Mouse (Mus musculus) testis, postnatal 14 days (tissue): Measurements from ENCODE around the gene Gm5089.

Experiments
- DNase-seq: peaks from one replicate; pipeline ENCODE4 v3.0.0; 2021; ENCODE audit warnings: low spot score

Gene Gm5089

DNA sequence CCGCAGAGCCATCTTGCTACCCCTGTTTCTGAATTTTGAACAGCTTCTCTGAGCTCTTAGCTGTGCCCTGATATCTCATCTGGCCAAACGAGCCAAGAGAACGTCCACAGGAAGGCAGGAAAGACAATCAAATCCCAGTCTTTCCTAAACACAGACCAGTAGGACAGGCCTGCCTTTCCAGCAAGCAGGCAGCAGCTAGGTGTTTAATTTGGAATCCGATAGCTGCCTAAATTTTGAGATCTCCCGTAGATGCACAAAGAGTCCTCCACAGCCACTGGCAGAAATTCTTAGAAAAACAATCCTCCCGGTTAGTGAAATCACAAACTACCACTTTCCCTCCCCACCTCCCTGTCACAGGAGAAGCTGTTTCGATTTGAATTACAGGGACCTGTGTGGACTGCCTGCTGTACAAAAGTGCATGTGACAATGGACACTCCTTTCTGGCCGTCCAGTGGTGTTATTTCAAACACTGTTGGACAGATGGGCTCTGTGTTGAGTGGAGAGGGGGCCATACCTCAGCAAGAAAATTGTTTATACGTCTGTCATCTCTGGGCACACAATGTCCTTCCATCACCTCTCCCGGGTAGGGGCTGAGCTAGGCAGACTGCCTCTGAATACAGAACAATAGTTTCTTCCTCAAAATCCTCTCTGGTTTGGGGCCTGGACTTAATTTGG, 24.2 kb downstream of the Gm5089 start:
- no peak for DNase-seq

DNA sequence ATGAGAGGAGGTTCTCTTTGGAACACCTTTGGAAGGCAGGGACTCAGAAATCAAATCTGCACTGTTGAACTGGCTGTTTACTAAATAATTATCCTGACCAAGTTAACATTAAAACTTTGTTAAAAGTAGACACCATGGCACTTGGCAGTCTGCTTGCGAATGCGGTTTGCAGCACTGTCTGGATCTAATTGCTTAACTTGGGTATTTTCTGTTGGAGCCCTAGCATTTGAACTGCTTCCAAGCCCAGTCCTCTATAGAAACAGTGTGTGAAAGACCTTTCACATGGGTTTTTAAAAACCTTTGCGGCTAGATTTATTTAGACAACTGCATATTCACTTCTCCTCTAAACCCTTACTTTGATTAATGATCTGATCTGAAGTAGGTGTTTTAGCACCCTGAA, 26.5 kb downstream of the Gm5089 start:
- DNase-seq: no peak

DNA sequence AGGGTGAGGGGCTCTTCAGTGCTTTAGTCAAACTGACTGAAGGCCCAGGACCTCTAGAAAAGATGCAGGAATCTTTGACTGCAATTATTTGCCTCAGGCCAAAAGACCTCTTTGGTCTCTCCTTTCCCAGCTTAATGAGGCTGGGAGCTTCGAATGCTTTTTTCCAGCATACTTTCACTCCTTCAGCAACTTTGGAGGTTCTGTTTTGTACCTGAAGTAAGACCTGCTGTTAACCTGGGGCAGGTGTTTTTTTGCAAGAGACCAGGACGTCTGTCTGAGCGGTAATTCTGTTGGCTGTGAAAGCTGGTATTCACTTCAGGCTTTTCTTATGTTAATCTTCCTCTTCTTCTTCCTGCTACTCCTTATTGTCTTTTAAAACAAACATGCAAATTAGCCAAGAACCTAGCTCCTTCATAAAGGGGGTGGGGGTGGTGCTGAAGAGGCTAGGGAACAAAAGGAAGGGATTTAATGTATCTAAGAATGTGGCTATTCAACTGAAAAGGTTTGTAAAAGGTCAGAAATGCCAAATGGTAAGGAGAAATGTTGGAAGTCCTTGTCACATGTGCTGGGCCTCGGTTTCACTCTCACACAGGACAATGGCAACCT, 34.6 kb downstream of the Gm5089 start:
- DNase-seq: no peak

DNA sequence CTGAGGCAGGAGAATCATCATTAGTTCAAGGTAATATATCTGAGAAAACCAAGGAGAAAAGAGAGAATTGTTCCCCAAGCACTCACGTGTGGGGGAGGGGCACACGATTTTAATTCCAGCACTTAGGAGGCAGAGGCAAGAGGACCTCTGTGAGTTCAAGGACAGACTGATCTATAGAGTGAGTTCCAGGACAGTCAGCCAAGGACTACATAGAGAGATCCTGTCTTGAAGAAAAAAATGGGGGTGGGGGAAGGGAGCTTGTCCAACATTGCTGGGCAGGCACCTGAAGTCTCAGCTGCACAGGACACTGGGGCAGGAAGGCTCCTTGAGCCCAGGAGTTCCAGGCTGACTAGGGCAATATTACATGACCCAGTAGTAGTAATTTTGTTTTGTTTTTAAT, 36.1 kb downstream of the Gm5089 start:
- no peak for DNase-seq

DNA sequence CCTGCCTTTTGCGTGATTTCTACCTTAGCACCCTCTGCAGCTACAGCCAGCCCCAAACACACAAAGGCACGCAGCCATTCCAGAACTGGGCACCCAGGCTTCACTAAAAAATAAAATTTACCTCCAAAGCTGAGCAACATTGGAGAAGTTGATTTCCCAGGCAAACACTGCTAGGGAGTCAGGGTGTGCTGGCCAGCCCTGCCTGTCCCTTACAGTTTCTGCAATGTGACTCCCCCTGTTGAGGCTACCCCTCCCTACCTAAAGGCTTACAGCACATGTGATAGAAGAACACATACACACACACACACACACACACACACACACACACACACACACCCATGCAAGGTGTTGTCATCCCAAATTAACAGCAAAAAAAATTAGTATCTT, 37.4 kb downstream of the Gm5089 start:
- DNase-seq: no peak

DNA sequence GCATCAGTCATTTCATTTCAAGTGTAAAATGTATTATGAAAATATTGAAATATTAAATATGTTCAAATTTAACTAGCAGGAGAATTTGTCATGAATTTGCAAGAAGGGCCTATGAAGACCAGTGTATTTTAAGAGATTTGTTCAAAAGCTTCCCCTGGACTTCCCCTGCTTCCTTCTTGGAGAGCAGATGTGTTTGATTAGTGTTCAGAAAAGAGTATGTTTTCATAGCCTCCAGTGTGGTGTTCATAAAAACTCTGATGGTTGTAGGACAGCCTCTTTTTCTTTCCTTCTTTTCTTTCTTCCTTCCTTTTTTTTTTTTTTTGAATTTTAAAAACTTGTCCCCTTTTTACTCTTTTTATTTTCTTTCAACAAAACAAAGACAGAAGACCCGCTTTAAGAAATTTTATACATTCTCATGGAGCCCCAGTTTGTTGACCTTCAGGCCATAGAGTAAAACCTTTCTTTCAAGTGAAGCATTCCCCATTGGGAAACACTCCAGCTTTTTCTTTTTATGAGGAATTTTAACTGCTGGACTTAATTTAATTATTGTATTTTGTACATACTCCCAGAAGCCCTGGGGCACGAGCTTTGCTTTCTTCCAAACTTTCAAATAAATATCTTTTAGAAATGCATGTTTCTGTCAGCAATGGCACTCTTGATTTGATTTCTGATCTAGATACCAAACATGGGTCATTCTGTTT, 37.9 kb downstream of the Gm5089 start:
- no peak for DNase-seq

DNA sequence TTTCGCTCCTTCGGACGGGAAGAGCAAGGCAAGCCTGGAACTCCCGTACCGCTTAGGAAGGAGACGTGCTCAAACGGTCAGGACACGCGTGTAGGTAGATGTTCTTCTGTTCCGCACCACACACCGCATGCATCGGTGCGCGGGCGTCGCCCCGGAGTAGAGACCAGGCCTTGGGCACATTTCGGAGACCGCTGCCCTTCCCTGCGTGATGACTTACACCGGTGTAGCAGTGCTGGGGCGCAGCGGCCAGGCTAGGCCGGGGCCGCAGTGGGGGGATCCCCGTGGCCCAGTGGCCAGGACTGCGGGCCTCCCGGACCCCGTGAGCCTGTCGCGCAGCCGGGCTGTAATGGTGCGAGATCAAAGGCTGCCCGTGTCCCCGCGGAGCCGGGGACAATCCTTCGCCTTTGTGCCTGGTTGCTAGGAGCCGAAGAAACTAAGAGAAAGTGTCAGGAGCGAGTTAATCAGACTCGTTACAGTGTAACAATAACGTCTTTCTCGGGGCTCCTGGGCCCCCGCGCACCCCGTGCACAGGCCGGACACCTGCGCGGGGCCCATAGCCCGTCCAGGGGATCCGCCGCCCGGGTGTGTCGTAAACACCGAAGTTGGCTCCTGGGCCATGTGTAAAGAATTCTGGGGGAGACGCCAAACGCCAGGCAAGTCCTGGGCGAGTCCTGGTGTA, 44.2 kb downstream of the Gm5089 start:
- peak; percentile 59 for DNase-seq

DNA sequence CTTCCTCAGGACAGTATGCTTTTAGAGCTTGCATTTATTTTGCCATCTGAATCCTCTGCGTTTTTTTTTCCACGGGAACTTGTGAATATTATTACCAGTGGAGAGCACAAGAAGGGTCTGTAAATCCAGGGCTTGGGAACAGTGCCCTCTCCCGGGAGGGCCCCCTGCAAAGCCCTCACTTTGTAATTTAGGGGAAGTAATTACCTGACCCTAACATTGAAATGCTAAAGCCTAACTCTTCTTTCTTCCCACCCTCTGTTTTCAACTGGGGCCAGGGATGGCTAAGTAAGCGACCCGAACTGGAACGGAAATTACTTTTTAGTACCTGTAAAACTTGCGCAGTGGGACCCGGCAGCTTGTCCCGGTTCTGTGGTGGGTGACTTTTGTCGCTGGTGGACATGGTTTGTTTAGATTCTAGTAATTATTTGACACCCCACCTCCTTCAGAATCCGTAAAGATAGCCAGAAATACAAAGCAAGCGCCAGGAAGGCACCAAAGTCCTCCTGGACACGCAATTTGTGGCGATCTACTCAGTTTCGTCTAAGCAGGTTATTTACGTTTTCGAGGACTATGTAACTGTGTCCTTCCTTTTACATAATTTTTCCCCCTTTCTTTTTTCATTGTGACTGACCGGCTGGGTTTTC, 44.9 kb downstream of the Gm5089 start:
- no peak for DNase-seq

DNA sequence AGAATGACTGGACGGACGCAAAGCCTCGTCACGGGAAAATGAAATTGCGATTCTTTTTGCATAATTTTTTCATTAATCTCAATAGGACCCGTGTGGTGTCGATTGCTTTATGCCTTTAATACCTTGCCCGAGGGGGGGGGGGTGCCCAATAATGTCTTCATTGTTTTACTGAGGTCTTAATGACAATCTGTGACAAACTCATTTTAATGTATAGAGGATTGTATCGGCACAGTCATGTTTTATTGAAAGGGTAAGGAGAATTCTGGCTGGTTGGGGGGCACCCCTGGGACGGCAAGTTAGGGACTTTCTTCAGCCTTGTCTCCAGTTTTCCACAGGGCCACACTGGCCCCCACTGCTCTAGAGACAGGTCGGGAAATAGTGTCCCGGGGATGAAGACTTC, 45.7 kb downstream of the Gm5089 start:
- DNase-seq: no peak

DNA sequence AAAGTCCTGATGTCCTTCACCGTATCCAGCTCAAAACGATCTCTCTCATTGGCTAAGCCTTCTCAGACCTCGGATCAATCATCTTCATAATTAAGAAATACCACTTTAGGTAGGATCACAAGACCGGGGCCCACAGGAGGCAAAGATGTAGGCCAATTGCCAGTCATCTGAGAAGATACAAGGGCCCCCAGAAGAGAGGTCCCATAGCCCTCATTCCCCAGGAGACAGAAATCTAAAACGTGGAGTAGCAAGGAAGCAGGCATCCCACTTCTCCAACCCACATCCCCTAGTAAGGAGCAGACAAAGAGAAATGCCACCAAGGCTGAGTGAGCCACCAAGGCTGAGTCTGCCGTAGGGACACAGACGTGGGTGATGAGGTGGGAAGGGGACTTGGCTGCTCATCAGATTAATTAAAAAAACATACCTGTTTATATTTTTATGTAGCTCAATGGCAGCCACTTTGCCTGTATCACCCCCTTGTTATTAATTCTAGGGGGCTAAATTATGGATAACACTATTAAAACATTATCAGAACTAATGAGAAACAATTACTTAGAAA, 46.2 kb downstream of the Gm5089 start:
- DNase-seq: no peak

DNA sequence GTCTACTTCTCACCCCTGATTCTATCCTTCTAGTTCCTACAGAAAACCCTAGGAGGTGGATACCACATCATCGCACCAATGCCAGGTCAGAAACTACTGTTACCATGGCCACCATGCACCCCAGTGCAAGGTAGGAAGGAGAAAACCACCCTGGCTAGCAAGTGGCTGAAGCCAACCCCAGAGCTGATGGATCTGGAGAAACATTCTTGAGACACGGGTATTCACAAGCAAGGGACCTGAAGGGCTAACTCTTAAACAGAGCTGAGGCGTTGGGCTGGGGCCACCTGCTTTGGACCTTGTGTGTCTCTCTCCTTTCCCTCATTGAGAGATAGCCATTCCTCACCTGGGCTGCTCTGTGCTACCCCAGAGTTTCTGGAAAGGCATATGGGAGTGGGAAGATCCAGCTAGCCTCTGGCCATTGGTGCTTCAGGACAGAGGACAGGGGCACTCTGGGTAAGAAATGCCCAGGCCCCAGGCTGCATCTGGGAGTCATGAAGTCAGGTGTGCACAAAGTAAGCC, 47.4 kb downstream of the Gm5089 start:
- no peak for DNase-seq

DNA sequence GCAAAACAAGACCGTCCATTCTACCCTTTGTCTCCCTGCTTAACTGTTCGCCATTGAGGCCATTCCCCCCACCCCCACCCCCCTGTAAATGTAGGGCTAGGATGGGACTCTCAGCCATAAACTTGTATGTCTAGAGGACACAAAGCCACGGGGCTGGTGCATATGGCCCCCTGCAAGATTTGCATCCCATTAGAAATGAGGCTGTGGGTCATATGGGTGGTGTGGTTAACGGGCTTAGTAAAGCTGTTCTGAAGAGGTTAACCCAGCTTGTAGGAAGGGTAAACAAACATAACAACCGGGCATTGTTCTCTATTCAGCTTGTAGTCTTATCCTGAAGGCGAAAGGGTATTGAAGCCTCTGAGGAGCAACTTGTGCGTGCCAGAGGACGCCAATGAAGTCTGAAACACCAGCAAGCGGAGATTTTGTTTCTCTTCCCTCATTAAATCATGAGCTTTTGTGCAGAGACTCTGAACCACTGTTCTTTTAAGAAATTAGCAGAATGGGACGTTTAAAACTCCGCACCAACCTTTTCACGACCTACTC, 48.1 kb downstream of the Gm5089 start:
- DNase-seq: no peak

DNA sequence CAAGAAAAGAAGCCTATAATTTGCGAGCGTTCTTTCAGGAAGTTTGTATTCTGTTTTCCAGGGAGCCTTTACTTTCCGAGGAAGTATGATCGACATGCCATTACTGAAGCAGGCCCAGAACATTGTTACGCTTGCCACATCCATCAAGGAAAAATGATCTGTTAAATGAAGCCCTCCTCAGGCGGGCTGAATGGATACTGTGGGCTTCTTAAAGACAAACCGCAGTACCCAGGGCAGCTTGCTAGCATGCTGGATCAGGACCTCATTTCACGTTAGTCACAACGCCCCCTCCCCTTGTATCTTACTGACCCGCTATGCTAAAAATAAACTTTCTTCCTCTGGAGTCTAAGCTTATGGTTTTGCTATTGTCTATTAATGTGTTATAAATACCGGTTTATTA, 49.0 kb downstream of the Gm5089 start:
- DNase-seq: no peak

DNA sequence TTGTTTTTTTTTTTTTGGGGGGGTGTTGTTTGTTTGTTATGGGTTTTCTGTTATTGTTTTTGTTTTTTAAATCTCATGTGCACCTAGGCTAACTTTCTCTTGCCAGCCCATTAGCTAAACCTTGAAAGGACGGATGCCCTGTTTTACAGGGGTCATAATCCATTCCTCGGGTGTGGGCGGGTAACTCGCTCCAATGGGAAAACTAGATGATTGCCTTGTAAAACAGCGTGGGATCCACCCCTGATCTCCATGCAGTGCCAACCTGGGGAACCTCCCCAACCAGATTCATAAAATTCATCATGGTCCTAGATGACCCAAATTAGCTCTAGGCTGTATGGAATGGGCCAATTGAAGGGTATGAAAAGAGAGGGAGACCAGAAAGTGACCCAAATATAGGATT, 51.0 kb downstream of the Gm5089 start:
- no peak for DNase-seq

DNA sequence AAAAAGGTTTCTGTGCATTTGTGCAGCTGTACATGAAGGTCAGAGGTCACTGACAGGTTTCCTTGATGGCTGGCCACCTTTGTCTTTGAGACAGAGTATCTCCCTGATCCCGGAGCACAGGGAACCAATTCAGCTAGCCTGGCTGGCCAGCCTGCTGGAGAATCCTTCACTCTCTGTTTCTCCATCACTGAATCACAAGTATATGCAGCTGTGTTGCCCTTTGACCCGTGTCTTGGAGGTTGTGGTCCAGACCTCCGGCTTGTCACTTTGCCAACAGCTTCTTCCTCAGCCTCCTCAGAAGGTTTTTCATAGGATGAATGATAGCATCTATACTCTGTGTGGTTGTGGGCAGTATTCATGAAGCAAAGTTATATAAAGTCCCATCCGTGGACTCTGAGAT, 52.2 kb downstream of the Gm5089 start:
- no peak for DNase-seq

DNA sequence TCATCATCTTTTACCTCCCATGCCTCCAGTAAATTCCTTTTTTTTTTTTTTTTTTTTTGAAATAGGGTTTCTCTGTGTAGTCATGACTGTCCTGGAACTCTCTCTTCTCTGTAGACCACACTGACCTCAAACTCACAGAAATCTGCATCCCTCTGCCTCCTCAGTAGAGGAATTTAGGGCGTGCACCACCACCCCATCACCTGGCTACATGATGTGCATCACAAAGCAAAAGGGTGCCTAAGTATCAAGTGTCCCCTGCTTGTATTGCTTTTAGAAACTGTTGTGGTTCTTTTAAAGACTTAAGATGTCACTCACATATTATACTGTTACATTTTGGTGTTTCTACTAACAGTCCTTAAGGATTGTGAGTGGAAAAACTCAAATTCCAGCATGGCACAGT, 57.8 kb downstream of the Gm5089 start:
- no peak for DNase-seq

DNA sequence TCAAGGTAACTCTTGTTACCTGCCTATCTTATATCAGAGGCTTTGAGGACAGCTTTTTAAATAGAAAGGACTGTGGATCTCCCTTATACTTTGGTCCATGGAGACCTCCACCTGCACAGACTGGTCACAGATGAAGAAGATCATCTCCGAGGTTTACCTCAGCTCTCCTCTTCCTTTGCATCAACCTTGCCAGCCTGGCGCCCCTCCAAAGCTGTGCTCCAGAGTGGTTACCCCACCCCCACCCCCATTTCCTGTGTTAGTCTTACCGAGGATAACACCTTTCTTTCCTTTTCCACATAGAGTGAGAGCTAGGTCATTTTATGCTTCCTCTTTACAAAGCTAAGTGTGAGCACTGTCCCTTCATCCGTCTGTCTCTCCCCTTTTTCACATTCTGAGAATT, 60.0 kb downstream of the Gm5089 start:
- DNase-seq: no peak

DNA sequence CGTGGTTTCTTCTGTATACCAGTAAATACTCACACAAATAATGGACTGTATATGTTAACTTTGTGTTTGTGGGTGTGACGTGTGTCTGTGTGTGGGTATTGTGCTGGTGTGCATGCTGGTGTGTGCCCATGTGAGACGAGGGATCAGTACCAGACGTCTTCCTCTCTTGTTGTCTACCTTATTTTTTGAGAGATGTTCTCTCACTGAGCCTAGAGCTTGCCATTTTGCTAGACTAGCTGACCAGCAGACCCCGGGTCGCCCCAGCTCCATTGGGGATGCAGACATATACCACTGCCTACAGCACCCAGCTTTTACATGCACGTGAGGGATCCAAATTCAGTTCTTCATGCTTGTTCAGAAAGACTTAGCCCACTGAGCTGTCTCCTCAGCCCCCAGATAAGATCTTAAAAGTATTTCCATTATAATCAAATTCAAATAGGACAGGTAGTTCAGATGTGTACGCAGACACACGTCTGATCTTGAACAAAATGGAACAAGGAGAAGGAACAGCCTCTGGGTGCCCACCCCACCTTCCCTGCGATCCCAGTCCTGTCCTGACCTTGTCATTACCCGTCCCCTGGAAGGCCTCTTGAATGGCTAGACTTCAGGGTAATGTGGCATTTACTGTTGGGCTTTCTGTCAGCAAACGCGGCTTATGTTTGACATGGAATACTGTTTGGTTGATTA, 61.1 kb downstream of the Gm5089 start:
- no peak for DNase-seq

DNA sequence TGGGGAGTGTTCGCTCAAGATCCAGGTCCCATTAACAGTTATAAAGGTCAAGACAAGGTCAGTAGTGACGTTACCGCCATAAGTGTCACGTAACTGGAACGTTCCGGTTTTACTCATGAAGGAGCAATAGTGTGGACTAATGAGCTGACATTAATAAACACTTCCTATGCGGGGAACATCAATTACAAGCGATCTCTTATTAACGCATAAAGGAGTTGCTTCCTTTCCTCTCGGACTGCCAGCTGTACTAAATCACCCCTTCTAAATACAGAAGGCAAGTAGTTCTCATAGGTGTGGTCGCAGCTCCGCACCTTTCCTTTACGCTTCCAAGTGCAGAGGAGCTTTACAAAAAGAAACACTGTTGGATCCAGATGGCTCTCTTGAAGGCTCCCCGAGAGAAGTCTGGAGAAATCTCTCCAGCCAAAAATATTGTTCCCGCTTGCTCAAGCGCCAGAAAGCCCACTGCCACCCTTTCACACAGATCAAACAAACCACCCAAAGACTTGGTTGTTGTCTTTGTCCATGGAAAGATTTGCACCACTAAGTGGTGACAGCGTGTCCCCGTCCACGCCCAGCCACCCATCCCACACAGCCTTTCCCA, 62.4 kb downstream of the Gm5089 start:
- DNase-seq: no peak

DNA sequence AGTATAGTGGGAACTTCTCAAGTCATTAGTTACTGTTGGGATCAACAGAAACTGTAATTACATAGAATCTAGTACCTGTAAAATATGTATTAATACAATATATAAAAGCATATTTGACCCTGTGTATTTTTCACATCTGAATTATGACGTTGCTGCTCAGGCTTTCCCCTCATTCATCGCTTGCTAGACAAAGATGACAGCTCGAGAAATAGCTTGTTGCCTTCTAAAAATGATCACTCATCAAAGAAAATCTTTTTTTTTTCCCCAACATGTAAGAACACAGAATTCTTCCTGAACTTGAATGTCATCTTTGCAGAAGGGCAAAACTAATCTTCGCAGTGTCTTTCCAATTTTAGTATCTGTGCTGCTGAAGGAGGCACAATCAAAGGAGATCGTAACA, 63.1 kb downstream of the Gm5089 start:
- no peak for DNase-seq
